11 mouse cellular contexts compared by ENCODE assay signal in the genomic region with DNA sequence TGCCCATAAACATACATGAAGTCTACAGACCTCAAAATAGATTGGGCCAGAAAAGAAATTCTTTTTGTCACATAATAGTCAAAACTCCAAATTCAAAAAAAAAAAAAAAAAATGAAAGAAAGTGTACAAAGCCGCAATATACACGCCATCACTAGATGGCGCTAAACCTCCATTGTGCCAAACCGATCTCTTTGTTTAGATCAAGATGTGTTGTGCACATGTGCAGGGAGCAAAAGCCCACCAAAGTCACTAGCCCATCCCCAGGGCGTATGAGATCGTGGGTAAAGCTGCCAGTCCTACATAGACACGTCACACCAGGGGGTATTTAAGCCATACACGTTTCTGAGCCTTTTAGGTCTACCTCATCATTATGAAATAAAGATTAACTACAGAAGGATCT. TPM values are rescaled to one million over a fixed set of nuclear protein-coding genes. Genes with fewer than 3 reads are reported as not detected.
DNase-seq lines count a peak whose midpoint lies in the region; ATAC-seq and TF ChIP-seq lines count a peak whose summit lies in the region.
"Had no signal": no experiment of that assay in that cellular context is flagged by ENCODE, and none has a peak within 500 bp of the region (broad histone marks: within the 10 kb centered on the region; RNA-seq: fewer than 3 reads in every experiment).

No protein-coding gene starts in this region.

- H3K4me1 ChIP-seq in hindbrain, embryonic 10.5 days (replicated peaks) = no peaks in the 10 kb centered on the region
- no peaks in the 10 kb centered on the region for H3K4me1 ChIP-seq in hindbrain, embryonic 12.5 days
- no peaks in the 10 kb centered on the region for H3K4me1 ChIP-seq in midbrain, embryonic 11.5 days (ENCODE audit: control insufficient read depth, insufficient read depth, low read length)
- H3K4me1 ChIP-seq in midbrain, embryonic 15.5 days = no peaks in the 10 kb centered on the region
- H3K4me1 ChIP-seq in bone marrow macrophage, adult 2 months (ENCODE audit: control insufficient read depth, insufficient read depth, low read length) = no peaks in the 10 kb centered on the region
- H3K4me1 ChIP-seq in liver, embryonic 14.5 days (replicated peaks; ENCODE audit: control insufficient read depth in 2 of 2, insufficient read depth in 2 of 2, low read length in 1 of 2) = no peaks in the 10 kb centered on the region
- H3K4me1 ChIP-seq: embryonic facial prominence, embryonic 13.5 days had no signal

- H3K27ac ChIP-seq in hindbrain, embryonic 10.5 days = no peak overlapping the region
- no peak overlapping the region for H3K27ac ChIP-seq in hindbrain, embryonic 12.5 days
- H3K27ac ChIP-seq in midbrain, embryonic 11.5 days (ENCODE audit: low read depth, low read length) = no peak overlapping the region
- H3K27ac ChIP-seq in midbrain, embryonic 15.5 days = no peak overlapping the region
- H3K27ac ChIP-seq in bone marrow macrophage, adult 2 months (ENCODE audit: insufficient read depth, low read depth, low read length) = no peak overlapping the region
- H3K27ac ChIP-seq in liver, embryonic 14.5 days = no peak overlapping the region
- H3K27ac ChIP-seq: embryonic facial prominence, embryonic 13.5 days had no signal

- no peak for TF ChIP-seq POLR2A in bone marrow macrophage, adult 2 months (IDR thresholded peaks at IDR 0.05; ENCODE audit: borderline replicate concordance, low read depth, low read length)

- no peak overlapping the region for H3K9ac ChIP-seq in hindbrain, embryonic 12.5 days
- H3K9ac ChIP-seq in midbrain, embryonic 11.5 days (ENCODE audit: low read length) = no peak overlapping the region
- H3K9ac ChIP-seq in midbrain, embryonic 15.5 days = no peak overlapping the region
- no peak overlapping the region for H3K9ac ChIP-seq in liver, embryonic 14.5 days (replicated peaks)
- H3K9ac ChIP-seq: embryonic facial prominence, embryonic 13.5 days had no signal

- H3K27me3 ChIP-seq in hindbrain, embryonic 10.5 days (ENCODE audit: insufficient read depth, poor library complexity, severe bottlenecking) = no peaks in the 10 kb centered on the region
- H3K27me3 ChIP-seq in hindbrain, embryonic 12.5 days = no peaks in the 10 kb centered on the region
- H3K27me3 ChIP-seq in midbrain, embryonic 11.5 days (ENCODE audit: control insufficient read depth, insufficient read depth, low read length) = no peaks in the 10 kb centered on the region
- H3K27me3 ChIP-seq in midbrain, embryonic 15.5 days (replicated peaks) = no peaks in the 10 kb centered on the region
- H3K27me3 ChIP-seq in liver, embryonic 14.5 days (ENCODE audit: control insufficient read depth, insufficient read depth, low read length) = no peaks in the 10 kb centered on the region
- H3K27me3 ChIP-seq: embryonic facial prominence, embryonic 13.5 days had no signal

- peaks cover 22% of the 10 kb centered on the region for H3K9me3 ChIP-seq in hindbrain, embryonic 10.5 days
- peaks cover 16% of the 10 kb centered on the region for H3K9me3 ChIP-seq in hindbrain, embryonic 12.5 days (replicated peaks)
- no peaks in the 10 kb centered on the region; the same call in 1 of the 2 replicates for H3K9me3 ChIP-seq in midbrain, embryonic 11.5 days (ENCODE audit: control insufficient read depth, low read length)
- H3K9me3 ChIP-seq in midbrain, embryonic 15.5 days = peaks cover 9% of the 10 kb centered on the region
- H3K9me3 ChIP-seq in liver, embryonic 14.5 days (ENCODE audit: control insufficient read depth, low read length) = no peaks in the 10 kb centered on the region

- 53% methylated on average over 8 of the region's 8 CpGs for WGBS in hindbrain, embryonic 10.5 days
- 49% methylated on average over 8 of the region's 8 CpGs for WGBS in hindbrain, embryonic 12.5 days
- 45% methylated on average over 8 of the region's 8 CpGs for WGBS in midbrain, embryonic 11.5 days
- WGBS in midbrain, embryonic 15.5 days = 52% methylated on average over 8 of the region's 8 CpGs
- WGBS in liver, embryonic 14.5 days (ENCODE audit: insufficient replicate concordance) = 46% methylated on average over 8 of the region's 8 CpGs

- no peak overlapping the region for H3K4me2 ChIP-seq in hindbrain, embryonic 12.5 days (replicated peaks)
- no peak overlapping the region for H3K4me2 ChIP-seq in midbrain, embryonic 11.5 days
- no peak overlapping the region for H3K4me2 ChIP-seq in midbrain, embryonic 15.5 days
- no peak overlapping the region for H3K4me2 ChIP-seq in liver, embryonic 14.5 days (ENCODE audit: low read depth)
- H3K4me2 ChIP-seq: embryonic facial prominence, embryonic 13.5 days had no signal

- TF ChIP-seq EP300 in liver, embryonic 14.5 days (IDR thresholded peaks at IDR 0.05; ENCODE audit: low read depth) = no peak

- peak; percentile 19; the same call in 1 of the 2 replicates for TF ChIP-seq CTCF in bone marrow macrophage, adult 2 months (IDR thresholded peaks at IDR 0.05; ENCODE audit: low read depth, low read length)
- peak; percentile 61 for TF ChIP-seq CTCF in liver, embryonic 14.5 days (IDR thresholded peaks at IDR 0.05; ENCODE audit: low read depth)

- no peak overlapping the region for H3K4me3 ChIP-seq in hindbrain, embryonic 10.5 days
- no peak overlapping the region for H3K4me3 ChIP-seq in hindbrain, embryonic 12.5 days
- H3K4me3 ChIP-seq in midbrain, embryonic 11.5 days (ENCODE audit: low read depth, low read length) = no peak overlapping the region
- no peak overlapping the region for H3K4me3 ChIP-seq in midbrain, embryonic 15.5 days
- no peak overlapping the region for H3K4me3 ChIP-seq in bone marrow macrophage, adult 2 months (ENCODE audit: insufficient read depth, low read length)
- no peak overlapping the region for H3K4me3 ChIP-seq in liver, embryonic 14.5 days (ENCODE audit: insufficient read depth in 1 of 2, low read depth in 2 of 2, low read length in 2 of 2)
- H3K4me3 ChIP-seq: embryonic facial prominence, embryonic 13.5 days had no signal

- DNase-seq in hindbrain, embryonic 10.5 days (ENCODE audit: low spot score) = peak; percentile 15
- no peak for DNase-seq in midbrain, embryonic 11.5 days (ENCODE audit: low spot score, missing footprints)
- no peak for DNase-seq in liver, embryonic 14.5 days (ENCODE audit: low read depth in 3 of 3, low spot score in 3 of 3)
- no peak for DNase-seq in gastrocnemius, postnatal 25 days

- no peaks in the 10 kb centered on the region for H3K36me3 ChIP-seq in hindbrain, embryonic 10.5 days
- H3K36me3 ChIP-seq in hindbrain, embryonic 12.5 days = no peaks in the 10 kb centered on the region
- no peaks in the 10 kb centered on the region for H3K36me3 ChIP-seq in midbrain, embryonic 11.5 days (ENCODE audit: control insufficient read depth, insufficient read depth, low read length)
- H3K36me3 ChIP-seq in midbrain, embryonic 15.5 days (replicated peaks) = no peaks in the 10 kb centered on the region
- no peaks in the 10 kb centered on the region for H3K36me3 ChIP-seq in liver, embryonic 14.5 days (replicated peaks; ENCODE audit: control insufficient read depth, insufficient read depth, low read depth)
- H3K36me3 ChIP-seq: embryonic facial prominence, embryonic 13.5 days had no signal

- no peak; the same call in 1 of the 2 replicates for ATAC-seq in hindbrain, embryonic 12.5 days (ENCODE audit: low FRiP score)
- peak; percentile 67; the same call in 1 of the 2 replicates for ATAC-seq in midbrain, embryonic 11.5 days (ENCODE audit: low FRiP score)
- ATAC-seq in midbrain, embryonic 15.5 days (replicated peaks) = no peak
- no peak for ATAC-seq in liver, embryonic 14.5 days (ENCODE audit: insufficient read depth)
- ATAC-seq in inflammation-experienced regulatory T-cells, adult 6 months = no peak

RNA-seq across cellular contexts. Expression of gene Defa21, which starts 24.2 kb away (rescaled TPM):
- polyA plus RNA-seq in hindbrain, embryonic 10.5 days (2016; fragmentation: Nextera tagmentation; extraction: Ambion mirVana) = not detected in 2 replicates
- not detected in 2 replicates for polyA plus RNA-seq in hindbrain, embryonic 12.5 days (2016; fragmentation: Nextera tagmentation; extraction: Ambion mirVana)
- not detected in 2 replicates for polyA plus RNA-seq in midbrain, embryonic 11.5 days (2014; fragmentation: Nextera tagmentation; extraction: Ambion mirVana)
- not detected in 2 replicates for polyA plus RNA-seq in midbrain, embryonic 15.5 days (2015; fragmentation: Nextera tagmentation; extraction: Ambion mirVana)
- polyA plus RNA-seq in bone marrow macrophage, adult 2 months (2012; ENCODE audit: insufficient read depth, insufficient read length, missing spikeins) = not detected in 2 replicates
- not detected in 2 replicates for polyA plus RNA-seq in liver, embryonic 14.5 days (2012; rRNA removed)
- not detected in 2 replicates for polyA plus RNA-seq in liver, embryonic 14.5 days (2014; fragmentation: Nextera tagmentation; extraction: Ambion mirVana)
- polyA plus RNA-seq in inflammation-experienced regulatory T-cells, adult 6 months (2017; shearing (Covaris generic)) = not detected
- total RNA-seq in gastrocnemius, postnatal 25 days (2021) = not detected
- total RNA-seq: heart, postnatal 14 days had no signal
- polyA plus RNA-seq: embryonic facial prominence, embryonic 13.5 days; liver, embryonic 16.5 days had no signal

RNA-seq across cellular contexts. Expression of gene Defa23, which starts 53.7 kb away (rescaled TPM):
- polyA plus RNA-seq in hindbrain, embryonic 10.5 days (2016; fragmentation: Nextera tagmentation; extraction: Ambion mirVana) = not detected in 2 replicates
- polyA plus RNA-seq in hindbrain, embryonic 12.5 days (2016; fragmentation: Nextera tagmentation; extraction: Ambion mirVana) = not detected in 2 replicates
- polyA plus RNA-seq in midbrain, embryonic 11.5 days (2014; fragmentation: Nextera tagmentation; extraction: Ambion mirVana) = not detected in 2 replicates
- not detected in 2 replicates for polyA plus RNA-seq in midbrain, embryonic 15.5 days (2015; fragmentation: Nextera tagmentation; extraction: Ambion mirVana)
- polyA plus RNA-seq in bone marrow macrophage, adult 2 months (2012; ENCODE audit: insufficient read depth, insufficient read length, missing spikeins) = not detected in 2 replicates
- not detected in 2 replicates for polyA plus RNA-seq in liver, embryonic 14.5 days (2012; rRNA removed)
- polyA plus RNA-seq in liver, embryonic 14.5 days (2014; fragmentation: Nextera tagmentation; extraction: Ambion mirVana) = not detected in 2 replicates
- not detected for polyA plus RNA-seq in inflammation-experienced regulatory T-cells, adult 6 months (2017; shearing (Covaris generic))
- not detected for total RNA-seq in gastrocnemius, postnatal 25 days (2021)
- total RNA-seq: heart, postnatal 14 days had no signal
- polyA plus RNA-seq: embryonic facial prominence, embryonic 13.5 days; liver, embryonic 16.5 days had no signal

RNA-seq across cellular contexts. Expression of gene AY761185, which starts 56.7 kb away (rescaled TPM):
- polyA plus RNA-seq in hindbrain, embryonic 10.5 days (2016; fragmentation: Nextera tagmentation; extraction: Ambion mirVana) = not detected in 2 replicates
- polyA plus RNA-seq in hindbrain, embryonic 12.5 days (2016; fragmentation: Nextera tagmentation; extraction: Ambion mirVana) = not detected in 2 replicates
- not detected in 2 replicates for polyA plus RNA-seq in midbrain, embryonic 11.5 days (2014; fragmentation: Nextera tagmentation; extraction: Ambion mirVana)
- polyA plus RNA-seq in midbrain, embryonic 15.5 days (2015; fragmentation: Nextera tagmentation; extraction: Ambion mirVana) = not detected in 2 replicates
- not detected in 2 replicates for polyA plus RNA-seq in bone marrow macrophage, adult 2 months (2012; ENCODE audit: insufficient read depth, insufficient read length, missing spikeins)
- not detected in 2 replicates for polyA plus RNA-seq in liver, embryonic 14.5 days (2012; rRNA removed)
- polyA plus RNA-seq in liver, embryonic 14.5 days (2014; fragmentation: Nextera tagmentation; extraction: Ambion mirVana) = not detected in 2 replicates
- not detected for polyA plus RNA-seq in inflammation-experienced regulatory T-cells, adult 6 months (2017; shearing (Covaris generic))
- not detected for total RNA-seq in gastrocnemius, postnatal 25 days (2021)
- total RNA-seq: heart, postnatal 14 days had no signal
- polyA plus RNA-seq: embryonic facial prominence, embryonic 13.5 days; liver, embryonic 16.5 days had no signal
